Comparison of ENCODE assay signal across 8 mouse cellular contexts in genomic region chr2:128126591-128127051, GRCm38 (mm10). TPM values are rescaled to one million over a fixed set of nuclear protein-coding genes. Genes with fewer than 3 reads are reported as not detected.
DNase-seq lines count a peak whose midpoint lies in the region; ATAC-seq and TF ChIP-seq lines count a peak whose summit lies in the region.

No protein-coding gene starts in this region.

- no peak for TF ChIP-seq POLR2A in thymus, adult 2 months (IDR thresholded peaks at IDR 0.05; ENCODE audit: control insufficient read depth, extremely low read depth, insufficient read depth, low read length, poor library complexity)

- ATAC-seq in heart, embryonic 15.5 days (replicated peaks; ENCODE audit: insufficient number of reproducible peaks, insufficient read depth, low FRiP score, low read depth), result no peak
- ATAC-seq in neural tube, embryonic 13.5 days (ENCODE audit: low read depth), result peak; percentile 15

- H3K4me1 ChIP-seq in thymus, adult 2 months (replicated peaks; ENCODE audit: control insufficient read depth, insufficient read depth, low read length), result peaks cover 35% of the 10 kb centered on the region
- peaks cover 45% of the 10 kb centered on the region for H3K4me1 ChIP-seq in heart, embryonic 15.5 days (replicated peaks)
- peaks cover 68% of the 10 kb centered on the region for H3K4me1 ChIP-seq in neural tube, embryonic 13.5 days (replicated peaks)

- peak overlapping the region; percentile 76 for H3K4me3 ChIP-seq in thymus, adult 2 months (ENCODE audit: control insufficient read depth, insufficient read depth, low read length)
- H3K4me3 ChIP-seq in heart, embryonic 15.5 days, result peak overlapping the region; percentile 61
- peak overlapping the region; percentile 64 for H3K4me3 ChIP-seq in neural tube, embryonic 13.5 days

- 0 out of 2 replicates have a peak, but pooled peaks cover under 1% of the 10 kb centered on the region for H3K36me3 ChIP-seq in thymus, adult 2 months (ENCODE audit: control insufficient read depth, insufficient read depth, low read length)
- peaks cover 13% of the 10 kb centered on the region for H3K36me3 ChIP-seq in heart, embryonic 15.5 days
- peaks cover 7% of the 10 kb centered on the region for H3K36me3 ChIP-seq in neural tube, embryonic 13.5 days

- no peak for TF ChIP-seq CTCF in thymus, adult 2 months (IDR thresholded peaks at IDR 0.05; ENCODE audit: borderline replicate concordance, control insufficient read depth, extremely low read depth, insufficient read depth, low read length, poor library complexity)

- DNase-seq in embryo, embryonic 10 days (ENCODE audit: low spot score), result peak; percentile 48
- no peak for DNase-seq in embryo, embryonic 9.5 days (ENCODE audit: extremely low spot score)
- DNase-seq in thymus, adult 2 months, result peak; percentile 42
- no peak for DNase-seq in thymus, postnatal 25 days
- peak; percentile 29 for DNase-seq in liver
- DNase-seq in ovary, adult 18-20 months (ENCODE audit: low spot score), result no peak

- peaks cover 21% of the 10 kb centered on the region for H3K27me3 ChIP-seq in thymus, adult 2 months (ENCODE audit: control insufficient read depth, insufficient read depth, low read length)
- H3K27me3 ChIP-seq in heart, embryonic 15.5 days, result peaks cover 23% of the 10 kb centered on the region; the same call in 1 of the 2 replicates
- H3K27me3 ChIP-seq in neural tube, embryonic 13.5 days, result peaks cover 36% of the 10 kb centered on the region

- WGBS in thymus, adult 2 months, result under 1% methylated on average over 35 of the region's 35 CpGs
- WGBS in heart, embryonic 15.5 days, result 1% methylated on average over 35 of the region's 35 CpGs
- WGBS in neural tube, embryonic 13.5 days, result under 1% methylated on average over 35 of the region's 35 CpGs

- peak overlapping the region; percentile 73 for H3K9ac ChIP-seq in heart, embryonic 15.5 days
- H3K9ac ChIP-seq in neural tube, embryonic 13.5 days, result peak overlapping the region; percentile 86

- H3K9me3 ChIP-seq in heart, embryonic 15.5 days (replicated peaks), result no peaks in the 10 kb centered on the region
- H3K9me3 ChIP-seq in neural tube, embryonic 13.5 days, result no peaks in the 10 kb centered on the region

- H3K27ac ChIP-seq in thymus, adult 2 months (ENCODE audit: control insufficient read depth, insufficient read depth, low read length), result no peak overlapping the region
- H3K27ac ChIP-seq in heart, embryonic 15.5 days, result peak overlapping the region; percentile 92
- peak overlapping the region; percentile 80; the same call in 1 of the 2 replicates for H3K27ac ChIP-seq in neural tube, embryonic 13.5 days (replicated peaks)

- peak overlapping the region; percentile 92 for H3K4me2 ChIP-seq in heart, embryonic 15.5 days
- H3K4me2 ChIP-seq in neural tube, embryonic 13.5 days, result peak overlapping the region; percentile 85

RNA-seq across cellular contexts. Expression of gene Bcl2l11, which starts 0.8 kb away (rescaled TPM):
- polyA plus RNA-seq in thymus, adult 2 months (2012; rRNA removed), result 54.4 and 63.3 TPM in 2 replicates
- polyA plus RNA-seq in heart, embryonic 15.5 days (2015; fragmentation: Nextera tagmentation; extraction: Ambion mirVana), result 21.0 and 21.4 TPM in 2 replicates
- polyA plus RNA-seq in neural tube, embryonic 13.5 days (2015; fragmentation: Nextera tagmentation; extraction: Ambion mirVana), result 14.6 and 14.8 TPM in 2 replicates

Comparison
In these comparisons a context has a peak if more than half of its experiments do, and no peak if none do; other contexts are left out.
1. DNase-seq: peak in embryo, embryonic 10 days (single experiment), thymus, adult 2 months (single experiment) and liver (single experiment); none in embryo, embryonic 9.5 days (single experiment), thymus, postnatal 25 days (single experiment) and ovary, adult 18-20 months (single experiment).
2. Peak in every context shown above with its lines, with median percentiles within 50 percentile points of each other: H3K4me3 ChIP-seq.